Mouse (Mus musculus): ENCODE measurements around the gene Zswim4. TPM values are rescaled to one million over a fixed set of nuclear protein-coding genes. Genes with fewer than 3 reads are reported as not detected.
"Not testable (repeated sequence)": the region's sequence is repeated elsewhere in the genome, so short reads cannot be mapped to it uniquely, and the experiment has no call there.

Gene Zswim4
- polyA plus RNA-seq (2012; rRNA removed): 11.3 and 17.5 TPM in 2 replicates

DNA sequence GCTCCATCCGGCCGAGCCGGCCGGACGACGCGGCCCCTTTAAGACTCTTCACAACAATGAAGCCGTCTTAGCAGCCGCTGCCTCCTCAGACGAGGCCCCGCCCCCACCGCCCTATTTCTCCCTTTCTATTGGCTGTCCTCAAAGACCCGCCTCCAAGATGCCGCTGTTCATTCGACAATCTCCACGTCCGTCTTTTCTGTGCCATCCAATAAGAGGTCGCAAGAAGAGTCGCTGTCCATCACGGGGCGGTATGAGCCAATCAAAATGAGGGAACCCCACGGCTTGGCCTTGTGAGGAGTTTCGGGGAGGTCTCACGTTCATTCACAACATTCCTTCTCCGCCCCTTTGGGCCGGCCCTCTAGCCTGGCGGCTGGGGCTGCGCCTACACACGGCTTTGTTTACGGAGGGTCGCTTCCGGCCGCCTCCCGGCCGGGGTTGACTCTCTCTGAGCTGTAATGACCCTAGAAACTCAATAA is at the start of gene Zswim4:
TSS of gene Zswim4 (minus strand) at position 58 of the 476 bp plus-strand sequence.
- no peaks in the 10 kb centered on the region for H3K27me3 ChIP-seq (ENCODE audit: control insufficient read depth, insufficient read depth, low read length)
- under 1% methylated on average over 35 of the region's 35 CpGs for WGBS

DNA sequence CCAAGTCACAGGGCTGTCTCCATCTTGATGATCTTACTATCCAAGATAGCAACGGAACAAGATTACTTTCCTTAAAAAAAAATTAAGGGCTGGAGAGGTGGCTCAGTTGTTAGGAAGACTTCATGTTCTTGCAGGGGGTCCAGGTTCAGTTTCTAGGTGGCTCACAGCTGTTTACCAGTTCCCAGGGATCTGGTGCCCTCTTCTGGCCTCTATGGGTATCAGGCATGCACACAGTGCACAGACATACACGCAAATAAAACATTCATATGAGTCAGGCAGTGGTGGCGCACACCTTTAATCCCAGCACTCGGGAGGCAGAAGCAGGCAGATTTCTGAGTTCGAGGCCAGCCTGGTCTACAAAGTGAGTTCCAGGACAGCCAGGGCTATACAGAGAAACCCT is 48.8 kb upstream of the Zswim4 start:
- peak in 1 of 2 experiments; percentile 30 for DNase-seq (ENCODE audit: low read depth in 1 of 2, low spot score in 2 of 2)
- not testable (repeated sequence) for H3K4me3 ChIP-seq (ENCODE audit: extremely low read depth, insufficient read depth, insufficient read length); H3K27me3 ChIP-seq (ENCODE audit: control insufficient read depth, insufficient read depth, low read length); H3K36me3 ChIP-seq (ENCODE audit: control insufficient read depth, insufficient read depth, low read length); H3K4me1 ChIP-seq (ENCODE audit: control insufficient read depth, insufficient read depth, insufficient read length); H3K27ac ChIP-seq (ENCODE audit: insufficient read depth, low read length)
- 48% methylated on average over 5 of the region's 5 CpGs for WGBS
- peak; percentile 23; the same call in 1 of the 2 replicates for TF ChIP-seq CTCF (IDR thresholded peaks at IDR 0.05; ENCODE audit: extremely low read depth, insufficient read depth, insufficient read length, insufficient replicate concordance)

More for the DNA sequence above, at the start of gene Zswim4:
- no peaks in the 10 kb centered on the region for H3K36me3 ChIP-seq (ENCODE audit: control insufficient read depth, insufficient read depth, low read length)
- H3K27ac ChIP-seq (ENCODE audit: insufficient read depth, low read length): peak within 1 kb of the TSS; percentile 60
- H3K4me1 ChIP-seq (ENCODE audit: control insufficient read depth, insufficient read depth, insufficient read length): peaks cover 2% of the 10 kb centered on the region; the same call in 1 of the 2 replicates
- TF ChIP-seq CTCF (IDR thresholded peaks at IDR 0.05; ENCODE audit: extremely low read depth, insufficient read depth, insufficient read length, insufficient replicate concordance): no peak
- peak; percentile 25; the same call in 1 of the 2 replicates for TF ChIP-seq POLR2A (IDR thresholded peaks at IDR 0.05; ENCODE audit: low read depth, low read length)
- peak; percentile 90 to 98 for DNase-seq (ENCODE audit: low read depth in 1 of 2, low spot score in 2 of 2)
- peak within 1 kb of the TSS; percentile 65 for H3K4me3 ChIP-seq (ENCODE audit: extremely low read depth, insufficient read depth, insufficient read length)

- no peaks in the 10 kb centered on the region for H3K4me1 ChIP-seq (ENCODE audit: control insufficient read depth, insufficient read depth, insufficient read length)
- H3K27ac ChIP-seq (ENCODE audit: insufficient read depth, low read length): no peak overlapping the region
- no peak for TF ChIP-seq POLR2A (IDR thresholded peaks at IDR 0.05; ENCODE audit: low read depth, low read length)
- no peak for TF ChIP-seq CTCF (IDR thresholded peaks at IDR 0.05; ENCODE audit: extremely low read depth, insufficient read depth, insufficient read length, insufficient replicate concordance)
- DNase-seq (ENCODE audit: low read depth in 1 of 2, low spot score in 2 of 2): no peak
- H3K4me3 ChIP-seq (ENCODE audit: extremely low read depth, insufficient read depth, insufficient read length): no peak overlapping the region
- H3K36me3 ChIP-seq (ENCODE audit: control insufficient read depth, insufficient read depth, low read length): no peaks in the 10 kb centered on the region
- WGBS: 62% methylated on average over 9 of the region's 9 CpGs
- no peaks in the 10 kb centered on the region for H3K27me3 ChIP-seq (ENCODE audit: control insufficient read depth, insufficient read depth, low read length)
Measured at GRCm38 (mm10) chr8:84284608-84285063, 47.8 kb upstream of the Zswim4 start.

DNA sequence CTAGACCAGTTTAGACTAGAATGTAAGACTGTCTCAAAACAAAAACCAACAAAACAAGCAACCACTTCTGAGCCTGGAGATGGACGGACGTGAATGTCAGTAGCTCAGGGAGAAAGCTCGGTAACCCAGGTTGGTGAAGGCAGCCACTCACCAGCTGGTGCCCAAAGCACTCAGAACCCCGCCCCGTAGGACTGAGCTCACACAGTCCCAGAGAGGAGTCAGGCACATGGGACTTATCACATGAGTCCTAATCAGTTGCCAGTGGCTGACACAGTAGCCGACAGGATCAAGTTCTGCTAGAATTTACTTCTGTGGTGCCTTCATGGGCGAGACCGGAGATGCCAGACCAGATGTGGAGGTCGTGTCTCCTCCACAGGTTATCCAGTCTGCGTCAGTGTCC is 43.9 kb upstream of the Zswim4 start:
- H3K36me3 ChIP-seq (ENCODE audit: control insufficient read depth, insufficient read depth, low read length): no peaks in the 10 kb centered on the region
- H3K4me1 ChIP-seq (ENCODE audit: control insufficient read depth, insufficient read depth, insufficient read length): no peaks in the 10 kb centered on the region
- H3K27me3 ChIP-seq (ENCODE audit: control insufficient read depth, insufficient read depth, low read length): no peaks in the 10 kb centered on the region
- no peak overlapping the region for H3K27ac ChIP-seq (ENCODE audit: insufficient read depth, low read length)
- 86% methylated on average over 10 of the region's 10 CpGs for WGBS
- TF ChIP-seq POLR2A (IDR thresholded peaks at IDR 0.05; ENCODE audit: low read depth, low read length): no peak
- no peak for TF ChIP-seq CTCF (IDR thresholded peaks at IDR 0.05; ENCODE audit: extremely low read depth, insufficient read depth, insufficient read length, insufficient replicate concordance)
- no peak for DNase-seq (ENCODE audit: low read depth in 1 of 2, low spot score in 2 of 2)
- no peak overlapping the region for H3K4me3 ChIP-seq (ENCODE audit: extremely low read depth, insufficient read depth, insufficient read length)

DNA sequence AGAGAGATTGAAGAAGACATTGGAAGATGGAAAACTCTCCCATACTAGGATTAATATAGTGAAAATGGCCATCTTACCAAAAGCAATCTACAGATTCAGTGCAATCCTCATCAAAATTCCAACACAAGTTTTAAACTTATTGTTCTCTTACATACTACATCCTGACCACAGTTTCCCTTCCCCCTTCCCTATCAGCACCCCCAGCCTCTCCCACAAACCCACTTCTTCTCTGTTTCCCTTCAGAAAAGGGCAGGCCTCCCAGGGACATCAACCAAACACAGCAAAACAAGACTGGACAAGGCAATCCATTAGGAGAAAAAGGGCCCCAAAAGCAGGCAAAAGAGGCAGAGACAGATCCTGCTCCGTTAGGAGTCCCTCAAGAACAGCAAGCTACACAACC is 39.6 kb upstream of the Zswim4 start:
- no peak overlapping the region for H3K27ac ChIP-seq (ENCODE audit: insufficient read depth, low read length)
- no peaks in the 10 kb centered on the region for H3K36me3 ChIP-seq (ENCODE audit: control insufficient read depth, insufficient read depth, low read length)
- DNase-seq (ENCODE audit: low read depth in 1 of 2, low spot score in 2 of 2): no peak
- H3K4me1 ChIP-seq (ENCODE audit: control insufficient read depth, insufficient read depth, insufficient read length): no peaks in the 10 kb centered on the region
- 47% methylated on average over 1 of the region's 1 CpGs for WGBS
- TF ChIP-seq POLR2A (IDR thresholded peaks at IDR 0.05; ENCODE audit: low read depth, low read length): no peak
- H3K27me3 ChIP-seq (ENCODE audit: control insufficient read depth, insufficient read depth, low read length): no peaks in the 10 kb centered on the region
- H3K4me3 ChIP-seq (ENCODE audit: extremely low read depth, insufficient read depth, insufficient read length): no peak overlapping the region

DNA sequence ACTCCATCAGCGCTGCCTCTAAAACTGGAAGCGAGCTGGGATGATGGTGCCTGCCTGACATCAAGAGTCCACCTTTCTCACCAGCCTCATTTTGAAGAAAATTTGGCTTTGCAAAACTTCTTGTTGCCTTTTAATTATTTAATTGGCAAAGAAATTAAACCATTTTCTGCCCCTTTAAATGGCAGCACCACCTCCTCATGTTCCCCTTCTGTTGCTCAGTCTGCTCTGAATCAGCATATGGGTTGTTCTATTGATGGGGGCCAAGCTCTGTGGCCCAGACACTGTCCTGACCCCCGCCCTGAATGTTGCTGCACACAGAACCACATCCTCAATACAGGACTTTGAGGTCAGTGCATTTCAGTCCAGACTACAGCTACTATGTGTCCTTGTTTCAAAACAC is 37.1 kb upstream of the Zswim4 start:
- WGBS: 83% methylated on average over 3 of the region's 3 CpGs
- no peak overlapping the region for H3K4me3 ChIP-seq (ENCODE audit: extremely low read depth, insufficient read depth, insufficient read length)
- H3K27ac ChIP-seq (ENCODE audit: insufficient read depth, low read length): no peak overlapping the region
- H3K36me3 ChIP-seq (ENCODE audit: control insufficient read depth, insufficient read depth, low read length): no peaks in the 10 kb centered on the region
- no peak for TF ChIP-seq POLR2A (IDR thresholded peaks at IDR 0.05; ENCODE audit: low read depth, low read length)
- no peak for TF ChIP-seq CTCF (IDR thresholded peaks at IDR 0.05; ENCODE audit: extremely low read depth, insufficient read depth, insufficient read length, insufficient replicate concordance)
- H3K4me1 ChIP-seq (ENCODE audit: control insufficient read depth, insufficient read depth, insufficient read length): no peaks in the 10 kb centered on the region; the same call in 1 of the 2 replicates
- no peak for DNase-seq (ENCODE audit: low read depth in 1 of 2, low spot score in 2 of 2)
- no peaks in the 10 kb centered on the region for H3K27me3 ChIP-seq (ENCODE audit: control insufficient read depth, insufficient read depth, low read length)

GRCm38 (mm10) chr8:84272302-84272701 is 35.4 kb upstream of the Zswim4 start:
- WGBS: 88% methylated on average over 4 of the region's 4 CpGs
- no peak for DNase-seq (ENCODE audit: low read depth in 1 of 2, low spot score in 2 of 2)
- Histone ChIP-seq H3K4me1 (ENCODE audit: control insufficient read depth, insufficient read depth, insufficient read length) (no peaks in the 10 kb centered on the region; the same call in 1 of the 2 replicates), H3K27me3 (ENCODE audit: control insufficient read depth, insufficient read depth, low read length) (no peaks in the 10 kb centered on the region), H3K36me3 (ENCODE audit: control insufficient read depth, insufficient read depth, low read length) (no peaks in the 10 kb centered on the region), H3K4me3 (ENCODE audit: extremely low read depth, insufficient read depth, insufficient read length) (no peak overlapping the region), H3K27ac (ENCODE audit: insufficient read depth, low read length) (no peak overlapping the region)
- no peak for TF ChIP-seq POLR2A (IDR thresholded peaks at IDR 0.05; ENCODE audit: low read depth, low read length)
- TF ChIP-seq CTCF (IDR thresholded peaks at IDR 0.05; ENCODE audit: extremely low read depth, insufficient read depth, insufficient read length, insufficient replicate concordance): no peak
